Mouse (Mus musculus): ENCODE measurements around the gene Ttc21a. TPM values are rescaled to one million over a fixed set of nuclear protein-coding genes. Genes with fewer than 3 reads are reported as not detected.
A peak's percentile ranks its signal among the peaks of the same experiment; 100 is the strongest.

Gene Ttc21a
- polyA plus RNA-seq, 3 experiments from 2014 or later: not detected

GRCm38 (mm10) chr9:119976704-119977556, 39.5 kb downstream of the Ttc21a start:
- ATAC-seq: no peak

GRCm38 (mm10) chr9:119977557-119978060, 40.2 kb downstream of the Ttc21a start:
- ATAC-seq: no peak

GRCm38 (mm10) chr9:119978151-119978810, 40.9 kb downstream of the Ttc21a start:
- ATAC-seq: peak; percentile 16

GRCm38 (mm10) chr9:119978811-119979441, 41.5 kb downstream of the Ttc21a start:
- ATAC-seq: no peak

GRCm38 (mm10) chr9:119979749-119980148, 42.3 kb downstream of the Ttc21a start:
- ATAC-seq: no peak

- no peak for ATAC-seq
Measured at GRCm38 (mm10) chr9:119980770-119981182, 43.4 kb downstream of the Ttc21a start.

GRCm38 (mm10) chr9:119981183-119982179, 44.1 kb downstream of the Ttc21a start:
- ATAC-seq: peak; percentile 49

GRCm38 (mm10) chr9:119982241-119982811, 44.9 kb downstream of the Ttc21a start:
- ATAC-seq: peak; percentile 47

- ATAC-seq: peak; percentile 39
Measured at GRCm38 (mm10) chr9:119982956-119983551, 45.6 kb downstream of the Ttc21a start.

- ATAC-seq: peak; percentile 25
Measured at GRCm38 (mm10) chr9:119983585-119984535, 46.5 kb downstream of the Ttc21a start.

- ATAC-seq: no peak
Measured at GRCm38 (mm10) chr9:119984536-119985011, 47.2 kb downstream of the Ttc21a start, which contains the start of gene Csrnp1. Gene Csrnp1 (minus strand): TSS chr9:119984658.

- ATAC-seq: no peak
Measured at GRCm38 (mm10) chr9:119985881-119986574, 48.6 kb downstream of the Ttc21a start.

GRCm38 (mm10) chr9:119988304-119988703, 50.9 kb downstream of the Ttc21a start:
- ATAC-seq: peak; percentile 83

- no peak for ATAC-seq
Measured at GRCm38 (mm10) chr9:119991310-119991709, 53.9 kb downstream of the Ttc21a start.

GRCm38 (mm10) chr9:119993092-119993844, 55.9 kb downstream of the Ttc21a start:
- ATAC-seq: no peak

- ATAC-seq: no peak
Measured at GRCm38 (mm10) chr9:119994207-119994606, 56.8 kb downstream of the Ttc21a start.

- ATAC-seq: no peak
Measured at GRCm38 (mm10) chr9:119996080-119996479, 58.7 kb downstream of the Ttc21a start.

GRCm38 (mm10) chr9:119998776-119999175, 61.4 kb downstream of the Ttc21a start:
- ATAC-seq: no peak

Data from inflammation-experienced regulatory T-cells, adult 6 months (primary cell).